Mouse (Mus musculus) CH12.LX (cell line): ENCODE data around the gene Necap2. TPM values are rescaled to one million over a fixed set of nuclear protein-coding genes. Genes with fewer than 3 reads are reported as not detected.

Experiments
- DNase-seq: peaks from one replicate; pipeline ENCODE4 v3.0.0-alpha.2; 2013; ENCODE audit errors: extremely low read depth
- H3K27ac ChIP-seq: 2 replicates; pipeline ENCODE4 v1.5.1; 2012; ENCODE audit warnings: low read depth, mild to moderate bottlenecking, control low read depth, moderate library complexity; ENCODE audit not compliant: insufficient read depth
- H3K27me3 ChIP-seq: replicated peaks from 2 replicates; pipeline ENCODE3; 2012; ENCODE audit warnings: inconsistent platforms
- H3K36me3 ChIP-seq, 2 experiments: replicated peaks in 1 of 2; 2 replicates each; pipeline versions ENCODE3 to v1.6.1; 2012; ENCODE audit warnings: inconsistent platforms in 1 of 2, low read length in 1 of 2, mild to moderate bottlenecking in 1 of 2, mixed read lengths in 1 of 2, moderate library complexity in 1 of 2; ENCODE audit not compliant: control insufficient read depth in 1 of 2, insufficient read depth in 1 of 2
- H3K4me1 ChIP-seq, 2 experiments: 2 replicates each; pipeline ENCODE4 v1.6.1; 2012; ENCODE audit warnings: inconsistent platforms in 1 of 2, moderate library complexity in 1 of 2; ENCODE audit not compliant: insufficient read depth in 2 of 2, control insufficient read depth in 1 of 2
- H3K4me2 ChIP-seq: 2 replicates; pipeline ENCODE4 v1.6.1; 2012; ENCODE audit warnings: low read depth, mild to moderate bottlenecking, control low read depth; ENCODE audit not compliant: poor library complexity, insufficient read depth, severe bottlenecking
- H3K4me3 ChIP-seq, 3 experiments: fragments of 150-350 bp in 1 of 3; sonication (generic) in 1 of 3; replicated peaks in 1 of 3; 2 replicates each; pipeline versions ENCODE3 to v1.5.1; 2011 to 2012; ENCODE audit warnings: low read depth in 2 of 3, low read length in 2 of 3, mild to moderate bottlenecking in 2 of 3, moderate library complexity in 2 of 3, control low read depth in 1 of 3, improper control_type of control experiment in 1 of 3, inconsistent platforms in 1 of 3, mixed read lengths in 1 of 3; ENCODE audit not compliant: poor library complexity in 1 of 3
- H3K79me2 ChIP-seq: replicated peaks from 2 replicates; pipeline ENCODE4 v1.6.1; 2012; ENCODE audit warnings: mild to moderate bottlenecking, moderate library complexity; ENCODE audit not compliant: control insufficient read depth, poor library complexity, insufficient read depth, severe bottlenecking; ENCODE audit errors: extremely low read depth
- H3K9ac ChIP-seq: 2 replicates; pipeline ENCODE4 v1.6.1; 2012; ENCODE audit warnings: low read depth, mild to moderate bottlenecking, control low read depth, moderate library complexity; ENCODE audit not compliant: insufficient read depth
- H3K9me3 ChIP-seq: replicated peaks from 2 replicates; pipeline ENCODE3; 2012; ENCODE audit warnings: low read length, inconsistent platforms, mixed read lengths
- BHLHE40 ChIP-seq: IDR thresholded peaks from 2 replicates; pipeline ENCODE4 v1.6.1; 2011; ENCODE audit warnings: mild to moderate bottlenecking, low read depth, low read length, improper control_type of control experiment
- CHD1 ChIP-seq: IDR thresholded peaks from 2 replicates; pipeline ENCODE4 v1.6.1; 2012; ENCODE audit warnings: low read depth, low read length, improper control_type of control experiment, inconsistent platforms
- CTCF ChIP-seq, 2 experiments: IDR thresholded peaks in 1 of 2; conservative IDR thresholded peaks in 1 of 2; 2 replicates each; pipeline ENCODE4 v1.5.1; 2011 to 2012; ENCODE audit warnings: low read depth in 2 of 2, low read length in 2 of 2, improper control_type of control experiment in 1 of 2, inconsistent platforms in 1 of 2, mild to moderate bottlenecking in 1 of 2, moderate library complexity in 1 of 2
- ELF1 ChIP-seq: IDR thresholded peaks from 2 replicates; pipeline ENCODE4 v1.6.1; 2014; ENCODE audit warnings: low read depth, mild to moderate bottlenecking, inconsistent platforms, low read length, improper control_type of control experiment
- EP300 ChIP-seq: IDR thresholded peaks from 2 replicates; pipeline ENCODE4 v1.6.1; 2011; ENCODE audit warnings: low read length, improper control_type of control experiment
- HCFC1 ChIP-seq: IDR thresholded peaks from 2 replicates; pipeline ENCODE4 v1.6.1; 2012; ENCODE audit warnings: low read depth, mild to moderate bottlenecking, inconsistent platforms, low read length, improper control_type of control experiment
- IRF4 ChIP-seq: IDR thresholded peaks from 2 replicates; pipeline ENCODE4 v1.6.1; 2014; ENCODE audit warnings: low read depth, mild to moderate bottlenecking, inconsistent platforms, low read length, improper control_type of control experiment
- JUN ChIP-seq: IDR thresholded peaks from 2 replicates; pipeline ENCODE4 v1.6.1; 2011; ENCODE audit warnings: low read depth, mild to moderate bottlenecking, low read length, improper control_type of control experiment, moderate library complexity; ENCODE audit not compliant: insufficient read depth
- JUND ChIP-seq: conservative IDR thresholded peaks from 2 replicates; pipeline ENCODE4 v1.6.1; 2011; ENCODE audit warnings: low read depth, low read length, improper control_type of control experiment
- KAT2A ChIP-seq: IDR thresholded peaks from 2 replicates; pipeline ENCODE4 v1.6.1; 2012; ENCODE audit warnings: low read length, improper control_type of control experiment, inconsistent platforms; ENCODE audit not compliant: insufficient replicate concordance
- MAFK ChIP-seq: IDR thresholded peaks from 2 replicates; pipeline ENCODE4 v1.6.1; 2011; ENCODE audit warnings: low read length, improper control_type of control experiment; ENCODE audit not compliant: insufficient replicate concordance
- MAZ ChIP-seq: IDR thresholded peaks from 2 replicates; pipeline ENCODE4 v1.6.1; 2012; ENCODE audit warnings: low read depth, mild to moderate bottlenecking, inconsistent platforms, low read length, improper control_type of control experiment, moderate library complexity
- MXI1 ChIP-seq: IDR thresholded peaks from 2 replicates; pipeline ENCODE4 v1.6.1; 2011; ENCODE audit warnings: mild to moderate bottlenecking, low read depth, low read length, improper control_type of control experiment
- MYC ChIP-seq: IDR thresholded peaks from 2 replicates; pipeline ENCODE4 v1.6.1; 2011; ENCODE audit warnings: low read depth, mild to moderate bottlenecking, improper control_type of control experiment, low read length
- NELFE ChIP-seq: IDR thresholded peaks from 2 replicates; pipeline ENCODE4 v1.6.1; 2011; ENCODE audit warnings: low read depth, low read length, improper control_type of control experiment
- NRF1 ChIP-seq: IDR thresholded peaks from 2 replicates; pipeline ENCODE4 v1.6.1; 2014; ENCODE audit warnings: low read depth, mild to moderate bottlenecking, inconsistent platforms, low read length, improper control_type of control experiment, moderate library complexity
- PAX5 ChIP-seq: IDR thresholded peaks from 2 replicates; pipeline ENCODE4 v1.6.1; 2012; ENCODE audit warnings: low read length, inconsistent platforms, mixed read lengths
- POLR2A ChIP-seq: IDR thresholded peaks from 2 replicates; pipeline ENCODE4 v1.6.1; 2011; ENCODE audit warnings: low read depth, mild to moderate bottlenecking, improper control_type of control experiment, low read length
- POLR2AphosphoS2 ChIP-seq: IDR thresholded peaks from 2 replicates; pipeline ENCODE4 v1.6.1; 2011; ENCODE audit warnings: low read depth, low read length, improper control_type of control experiment
- UBTF ChIP-seq: IDR thresholded peaks from 2 replicates; pipeline ENCODE4 v1.6.1; 2012; ENCODE audit warnings: low read depth, mild to moderate bottlenecking, inconsistent platforms, low read length, improper control_type of control experiment, moderate library complexity
- ZKSCAN1 ChIP-seq: IDR thresholded peaks from 2 replicates; pipeline ENCODE4 v1.6.1; 2012; ENCODE audit warnings: low read depth, inconsistent platforms, low read length, improper control_type of control experiment, borderline replicate concordance
- dilution Hi-C: fragments of 300-500 bp; cut with MboI; formaldehyde crosslinking; loops from 2 replicates; pipeline ENCODE4 v1.14.3; 2020; ENCODE audit warnings: low sequenced_read_pairs; ENCODE audit not compliant: extremely low pct_unique_long_range_greater_than_20kb, extremely low pct_ligation_motif_present
- in situ Hi-C: fragments of 300-500 bp; cut with MboI; formaldehyde crosslinking; loops from 3 replicates; pipeline ENCODE4 v1.14.3; 2019; ENCODE audit warnings: low sequenced_read_pairs, low pct_ligation_motif_present, low pct_unique_long_range_greater_than_20kb, mixed read lengths
- polyA plus RNA-seq: library from polyadenylated mRNA; unstranded; fragments of >175 nt; gene quantifications from 2 replicates; pipeline ENCODE4 v1.2.1, GENCODE M21; 2012; ENCODE audit warnings: low read depth; ENCODE audit not compliant: insufficient read length
- total RNA-seq, 2 experiments: library from RNA; depleted of rRNA; stranded (reverse); fragments of 300-350 nt in 1 of 2; fragments of >200 nt in 1 of 2; gene quantifications; 2 replicates each; pipeline ENCODE4 v1.2.3; 2012 to 2014

The Necap2 gene
- total and polyA plus RNA-seq, 3 experiments = 32.6 to 41.7 (median 34.8) TPM

DNA sequence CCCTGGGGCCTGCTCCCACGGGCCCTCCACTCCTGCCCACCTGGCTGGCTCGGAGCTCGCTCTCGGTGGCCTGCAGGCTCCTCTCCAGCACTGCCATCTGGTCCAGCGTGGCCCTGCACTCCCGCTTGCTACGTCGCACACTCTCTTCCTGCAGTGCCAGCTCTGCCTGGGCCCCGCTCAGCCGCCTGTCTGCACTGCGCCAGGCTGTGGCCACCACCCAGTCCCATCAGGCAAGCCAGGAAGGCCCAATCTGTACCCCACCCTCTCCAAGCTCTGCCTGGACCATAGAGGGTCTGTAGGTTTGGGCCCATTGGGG is 56.6 kb downstream of the Necap2 start:
- H3K4me1 ChIP-seq = peaks cover 0 to 2% of the 10 kb centered on the region in 2 experiments; a peak in 1 of 4 replicates
- no peak overlapping the region for H3K9ac ChIP-seq
- H3K9me3 ChIP-seq = no peaks in the 10 kb centered on the region
- dilution Hi-C loops (no loop called here), in situ Hi-C loops (loop anchor here (5.0 kb wide), 1 partner anchor 49 kb away; no protein-coding TSS in a partner anchor)
- H3K79me2 ChIP-seq = no peaks in the 10 kb centered on the region
- H3K4me3 ChIP-seq = no peak overlapping the region
- DNase-seq = no peak
- H3K27me3 ChIP-seq = no peaks in the 10 kb centered on the region
- H3K4me2 ChIP-seq = no peak overlapping the region
- no peak for TF ChIP-seq MYC
- TF ChIP-seq CTCF (conservative IDR thresholded peaks at IDR 0.05 in 1 of 2, IDR thresholded peaks at IDR 0.05 in 1 of 2; ENCODE audit: low read depth in 2 of 2, low read length in 2 of 2) = no peak
- no peak for TF ChIP-seq EP300
- TF ChIP-seq JUND = no peak
- TF ChIP-seq MAZ = no peak
- no peak for TF ChIP-seq PAX5
- TF ChIP-seq KAT2A = no peak
- no peak for TF ChIP-seq MXI1
- TF ChIP-seq POLR2A = no peak
- no peak for TF ChIP-seq HCFC1
- TF ChIP-seq BHLHE40 = no peak
- no peak for TF ChIP-seq UBTF
- TF ChIP-seq NRF1 = no peak
- H3K36me3 ChIP-seq = peaks cover 0 to 83% of the 10 kb centered on the region in 2 experiments
- no peak overlapping the region for H3K27ac ChIP-seq

DNA sequence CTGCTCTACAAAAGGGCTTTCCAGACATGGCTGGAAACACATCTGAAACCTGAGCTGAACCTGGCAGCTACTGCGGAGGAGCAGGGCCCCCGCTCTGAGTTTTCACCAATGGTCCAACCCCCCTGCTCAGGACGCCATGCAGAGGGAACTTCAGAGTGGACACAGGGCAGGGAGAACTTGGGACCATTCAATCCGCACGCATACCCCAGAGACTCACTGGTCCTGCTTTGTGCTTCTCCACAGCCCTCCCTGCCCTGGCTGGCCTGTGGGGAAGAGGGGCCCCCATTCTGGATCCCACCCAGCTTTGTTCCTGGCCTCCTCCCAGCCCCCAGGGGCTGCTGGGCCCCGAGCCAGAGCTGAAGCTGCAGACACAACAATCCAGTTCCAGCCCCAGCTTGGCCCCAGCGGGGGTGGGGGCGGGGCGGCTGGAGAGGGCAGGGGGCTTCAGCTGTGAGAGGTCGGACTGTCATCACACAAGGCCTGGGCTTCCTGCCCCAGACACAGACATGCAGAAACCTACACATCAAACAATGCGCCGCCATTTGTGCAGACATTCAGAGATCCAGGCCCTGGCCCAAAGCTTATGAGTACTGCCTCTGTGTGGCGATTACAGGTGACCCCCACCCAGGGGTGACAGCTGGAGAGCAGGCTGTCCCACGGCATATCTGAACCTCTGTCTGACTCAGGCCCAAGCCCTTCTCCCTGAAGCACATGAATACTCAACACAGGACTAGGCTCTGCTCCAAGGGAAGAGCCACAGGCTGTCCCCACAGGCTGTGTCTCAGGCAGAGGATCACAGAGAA is 57.1 kb downstream of the Necap2 start:
- DNase-seq = no peak
- no peak overlapping the region for H3K27ac ChIP-seq
- in situ Hi-C loops (loop anchor here (5.0 kb wide), 1 partner anchor 49 kb away; no protein-coding TSS in a partner anchor), dilution Hi-C loops (no loop called here)
- peaks cover 0 to 81% of the 10 kb centered on the region in 2 experiments for H3K36me3 ChIP-seq
- no peak for TF ChIP-seq ZKSCAN1
- no peak overlapping the region for H3K9ac ChIP-seq
- H3K9me3 ChIP-seq = no peaks in the 10 kb centered on the region
- no peak overlapping the region for H3K4me3 ChIP-seq
- no peak overlapping the region for H3K4me2 ChIP-seq
- H3K27me3 ChIP-seq = no peaks in the 10 kb centered on the region
- H3K4me1 ChIP-seq = peaks cover 2 to 3% of the 10 kb centered on the region in 2 experiments; a peak in 2 of 4 replicates
- no peaks in the 10 kb centered on the region for H3K79me2 ChIP-seq

DNA sequence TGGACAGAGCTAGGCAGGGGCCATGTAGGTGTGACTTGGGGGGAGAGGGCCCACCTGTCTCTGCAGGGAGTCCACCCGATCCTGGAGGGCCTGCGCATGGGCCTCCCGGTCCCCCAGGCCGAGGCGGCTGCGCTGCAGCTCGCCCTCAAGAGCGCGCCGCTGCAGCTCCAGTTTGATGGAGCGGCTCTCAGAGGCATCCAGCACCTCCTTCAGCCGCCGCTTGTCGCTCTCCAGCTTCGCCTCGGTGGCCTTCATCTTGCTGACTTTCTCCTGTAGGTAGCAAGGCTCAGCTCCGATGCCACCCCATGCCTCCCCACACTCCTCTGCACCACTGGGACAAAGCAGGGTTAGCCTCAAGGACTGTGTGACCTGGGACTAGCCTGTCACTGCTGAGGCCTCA is 57.9 kb downstream of the Necap2 start:
- no peak overlapping the region for H3K9ac ChIP-seq
- peaks cover 2 to 5% of the 10 kb centered on the region in 2 experiments; a peak in 2 of 4 replicates for H3K4me1 ChIP-seq
- in situ Hi-C loops = loop anchor here (5.0 kb wide), 1 partner anchor 48 kb away; no protein-coding TSS in a partner anchor
- no peak overlapping the region for H3K4me3 ChIP-seq
- peaks cover 0 to 78% of the 10 kb centered on the region in 2 experiments for H3K36me3 ChIP-seq
- H3K27ac ChIP-seq = no peak overlapping the region
- H3K79me2 ChIP-seq = no peaks in the 10 kb centered on the region
- TF ChIP-seq CHD1 (no peak), NELFE (no peak), BHLHE40 (no peak), HCFC1 (no peak), JUN (no peak), MAFK (no peak), ELF1 (no peak), ZKSCAN1 (no peak), POLR2AphosphoS2 (no peak), EP300 (no peak), IRF4 (no peak)
- no peak overlapping the region for H3K4me2 ChIP-seq
- DNase-seq = no peak
- no peaks in the 10 kb centered on the region for H3K27me3 ChIP-seq
- dilution Hi-C loops = no loop called here
- no peaks in the 10 kb centered on the region for H3K9me3 ChIP-seq
